Mouse (Mus musculus): Measurements from ENCODE around the gene Tulp4.

Tulp4 gene

DNA sequence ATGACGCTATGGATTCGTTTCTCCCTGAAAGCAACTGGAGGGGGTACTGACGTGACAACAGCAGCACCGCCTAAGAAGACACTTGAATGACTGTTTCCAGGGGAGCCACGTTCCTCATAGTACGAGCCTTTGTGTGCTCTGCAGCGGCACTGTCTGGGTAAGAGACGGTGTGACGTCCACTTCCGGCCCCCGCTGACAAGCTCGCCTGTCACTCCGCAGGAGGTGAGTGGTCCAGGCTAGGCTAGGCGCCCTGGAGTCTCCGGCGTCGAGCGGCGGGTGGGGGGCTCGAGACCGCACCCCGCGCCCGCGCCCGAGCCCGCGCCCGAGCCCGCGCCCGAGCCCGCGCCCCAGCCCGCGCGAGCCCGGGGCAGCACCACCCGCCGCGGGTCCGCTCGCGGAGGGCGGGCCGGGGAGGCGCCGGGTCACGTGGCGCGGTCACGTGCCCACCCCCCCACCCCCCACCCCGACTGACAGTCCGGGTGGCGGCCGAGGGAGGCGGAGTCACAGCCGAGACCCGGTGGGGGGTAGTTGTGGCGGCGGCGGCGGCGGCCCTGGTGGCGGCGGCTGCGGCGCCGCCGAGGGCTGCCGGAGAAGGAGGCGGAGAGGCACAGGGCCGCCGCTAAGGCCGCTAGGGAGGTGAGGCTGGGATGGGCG, at the start of gene Tulp4:
TSS of gene Tulp4 (plus strand) at position 77 of the 654 bp plus-strand sequence.
- DNase-seq: peak; percentile 92

DNA sequence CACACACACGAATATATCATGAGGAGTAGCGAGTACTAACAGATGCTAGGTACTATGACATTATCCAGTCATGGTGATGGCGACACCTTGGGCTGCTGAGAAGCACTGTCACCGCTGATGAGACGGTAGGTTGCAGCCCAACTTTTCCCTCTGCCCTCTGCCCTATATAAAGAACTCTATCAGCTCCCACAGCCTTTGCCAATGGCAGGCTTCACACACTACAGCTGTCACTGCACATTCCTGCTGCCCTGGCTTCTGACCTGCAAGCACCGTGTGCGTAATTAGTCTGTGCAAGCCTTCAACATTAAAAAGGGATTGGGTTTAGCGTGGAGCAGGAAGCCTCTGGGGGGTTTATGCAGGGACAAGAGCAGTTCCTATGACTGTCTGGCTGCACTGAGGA, 43.4 kb upstream of the Tulp4 start:
- DNase-seq: no peak

DNA sequence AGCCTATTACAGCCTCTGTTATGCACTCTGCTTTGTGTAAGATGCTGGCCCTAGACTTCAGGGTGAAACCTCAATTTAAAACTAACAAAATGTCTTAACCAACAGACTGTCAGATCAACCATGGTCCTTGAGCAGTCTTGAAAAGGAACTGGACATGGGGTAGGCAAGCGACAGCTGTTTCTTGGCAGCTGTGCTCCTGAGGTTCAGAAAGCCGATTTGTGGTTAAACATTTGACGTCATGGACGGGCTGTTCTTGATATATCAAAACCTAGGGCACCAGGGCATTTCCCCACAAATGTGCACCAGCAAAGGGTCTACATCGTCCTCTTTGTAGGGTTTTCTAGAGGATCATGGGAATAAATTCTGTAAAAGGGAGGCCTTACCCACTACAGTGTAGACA, 42.7 kb upstream of the Tulp4 start:
- no peak for DNase-seq

GRCm38 (mm10) chr17:6066021-6066420, 40.2 kb upstream of the Tulp4 start:
- DNase-seq: no peak

- no peak for DNase-seq
Measured at GRCm38 (mm10) chr17:6067613-6068012, 38.6 kb upstream of the Tulp4 start.

GRCm38 (mm10) chr17:6069866-6070265, 36.4 kb upstream of the Tulp4 start:
- no peak for DNase-seq

DNA sequence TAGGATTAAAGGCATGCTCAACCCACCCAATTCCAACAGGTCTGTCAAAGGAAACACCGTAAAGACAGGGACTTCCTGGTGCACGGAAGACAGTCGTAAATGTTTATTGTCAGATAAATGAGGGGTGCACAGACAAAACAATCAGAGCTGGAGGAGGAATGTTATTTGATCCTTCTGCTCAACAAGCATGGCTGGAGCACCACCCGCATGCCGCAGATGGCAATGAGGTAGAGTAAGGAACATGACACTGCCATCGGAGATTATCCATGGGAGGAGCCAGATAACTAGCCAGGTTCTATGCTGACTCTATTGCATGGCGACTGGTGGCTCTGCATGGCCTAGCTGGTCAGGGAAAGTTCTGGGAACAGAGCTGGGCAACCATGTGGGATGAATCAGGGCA, 32.8 kb upstream of the Tulp4 start:
- DNase-seq: no peak

- DNase-seq: peak; percentile 99
Measured at GRCm38 (mm10) chr17:6079287-6080122, 26.7 kb upstream of the Tulp4 start, which contains the start of the genes Serac1 and Gtf2h5. Gene Serac1, minus strand, starts transcription at chr17:6079741. Gene Gtf2h5, plus strand, starts transcription at chr17:6079786.

DNA sequence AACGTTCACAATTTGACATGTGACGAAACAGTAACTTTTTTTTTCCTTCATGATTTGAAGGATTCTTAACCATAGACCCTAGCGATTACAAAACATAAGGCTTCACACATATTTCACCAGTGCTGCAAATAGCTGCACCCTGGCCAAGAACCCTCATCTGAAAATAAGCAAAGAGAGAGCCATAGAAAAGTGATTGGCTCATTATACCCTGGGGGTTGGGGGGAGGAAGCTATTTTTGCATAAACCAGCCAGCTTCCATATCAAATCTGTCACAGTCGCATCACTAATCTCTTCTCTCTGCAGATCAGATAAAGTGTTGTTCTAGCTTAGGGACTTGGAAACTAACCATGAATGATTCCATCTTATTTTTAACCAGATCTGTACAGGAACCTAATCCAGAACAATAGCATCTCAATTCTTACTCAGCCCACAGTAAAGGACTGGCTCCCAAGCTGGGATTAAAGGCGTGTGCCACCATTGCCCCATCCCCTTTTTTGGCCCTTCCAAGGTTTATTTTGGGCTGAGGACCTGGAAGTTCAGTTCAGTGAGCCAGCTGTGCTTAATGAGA, 22.8 kb upstream of the Tulp4 start:
- DNase-seq: no peak

DNA sequence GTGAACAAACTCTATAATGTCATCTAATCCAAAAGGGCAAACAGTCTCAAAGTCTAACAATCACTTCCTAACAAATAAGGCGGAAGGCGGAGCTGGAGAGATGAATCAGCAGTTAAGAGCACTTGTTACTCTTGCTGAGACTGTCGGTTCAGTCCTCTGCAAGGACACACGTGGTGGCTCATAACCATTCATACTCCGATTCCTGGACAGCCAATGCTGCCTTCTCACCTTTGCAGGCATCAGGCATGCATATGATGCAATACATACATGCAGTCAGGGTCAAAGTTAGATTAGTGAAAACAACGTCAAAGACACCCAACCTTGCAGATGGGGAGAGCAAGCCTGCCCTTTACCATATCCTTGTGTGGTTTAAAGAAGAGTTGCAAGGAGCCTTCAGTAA, 14.6 kb upstream of the Tulp4 start:
- DNase-seq: no peak

- no peak for DNase-seq
Measured at GRCm38 (mm10) chr17:6095579-6095978, 10.7 kb upstream of the Tulp4 start.

DNA sequence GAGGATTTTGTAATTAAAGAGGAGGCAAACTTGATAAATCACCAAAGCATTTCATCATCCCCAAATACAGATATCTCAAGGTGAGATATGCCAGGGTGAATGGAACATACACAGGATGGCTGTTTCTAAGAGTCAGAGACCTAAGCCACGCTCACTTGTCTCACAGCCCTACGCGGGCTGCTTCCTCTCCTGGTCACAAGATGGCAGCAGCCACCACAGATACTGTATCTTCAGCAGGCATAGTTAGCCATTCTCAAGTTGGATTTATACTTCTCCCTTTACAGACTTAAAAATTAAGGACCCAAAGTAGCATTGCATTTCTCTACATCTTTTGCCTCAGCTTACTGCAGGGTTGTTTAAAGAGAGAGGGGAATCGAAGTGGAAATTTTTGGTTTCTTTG, 8.4 kb upstream of the Tulp4 start:
- DNase-seq: peak; percentile 66

GRCm38 (mm10) chr17:6102287-6102686, 4.0 kb upstream of the Tulp4 start:
- no peak for DNase-seq

DNA sequence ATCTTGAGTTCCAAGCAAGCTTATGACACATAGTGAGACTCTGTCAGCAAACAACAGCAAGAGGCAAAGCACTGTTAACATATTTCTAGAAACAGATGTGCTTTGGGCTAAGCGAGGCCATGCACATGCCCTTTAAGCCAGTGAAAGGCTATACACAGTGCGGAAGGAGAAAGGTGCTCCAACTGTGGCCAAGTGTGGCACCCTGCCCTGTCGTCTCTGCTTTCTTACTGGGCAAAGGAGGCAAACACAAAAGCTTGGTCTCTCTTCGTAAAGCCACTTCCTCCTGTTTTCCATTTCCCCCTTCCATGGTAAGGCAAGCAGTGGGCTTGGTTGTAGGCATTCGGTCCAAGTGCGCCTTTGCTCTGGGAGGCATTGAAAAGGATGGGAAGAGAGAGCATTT, 2.7 kb upstream of the Tulp4 start:
- DNase-seq: no peak

DNA sequence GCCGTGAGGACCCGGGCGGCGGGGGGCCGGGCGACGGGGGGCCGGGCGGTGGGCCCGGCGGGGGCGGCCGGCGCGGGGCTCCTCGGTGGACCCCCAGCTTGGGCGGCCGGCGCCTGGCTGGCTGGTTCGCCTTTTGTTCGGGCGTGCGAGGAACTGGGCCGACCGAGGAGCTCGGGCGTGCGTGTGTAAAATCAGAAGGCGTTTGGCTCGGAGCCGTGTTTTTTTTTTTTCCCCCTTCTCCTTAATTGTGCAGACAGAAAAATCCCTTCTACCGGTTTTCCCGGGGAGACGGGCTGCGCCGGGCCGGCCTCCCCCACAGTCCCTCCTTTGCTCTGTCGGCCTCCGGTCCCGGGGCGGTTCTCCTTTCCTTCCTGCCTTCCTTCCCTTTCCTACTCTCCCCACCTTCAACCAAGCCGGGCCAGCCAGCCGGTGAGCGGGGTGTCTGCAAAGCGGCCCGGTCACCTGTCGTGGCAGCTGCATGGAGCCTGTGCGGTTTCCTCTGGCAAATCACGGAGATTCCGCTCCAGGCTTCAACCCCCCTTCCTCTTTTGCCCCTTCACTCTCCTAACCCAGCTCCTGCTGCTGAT, 871 bp downstream of the Tulp4 start:
- DNase-seq: peak; percentile 74

DNA sequence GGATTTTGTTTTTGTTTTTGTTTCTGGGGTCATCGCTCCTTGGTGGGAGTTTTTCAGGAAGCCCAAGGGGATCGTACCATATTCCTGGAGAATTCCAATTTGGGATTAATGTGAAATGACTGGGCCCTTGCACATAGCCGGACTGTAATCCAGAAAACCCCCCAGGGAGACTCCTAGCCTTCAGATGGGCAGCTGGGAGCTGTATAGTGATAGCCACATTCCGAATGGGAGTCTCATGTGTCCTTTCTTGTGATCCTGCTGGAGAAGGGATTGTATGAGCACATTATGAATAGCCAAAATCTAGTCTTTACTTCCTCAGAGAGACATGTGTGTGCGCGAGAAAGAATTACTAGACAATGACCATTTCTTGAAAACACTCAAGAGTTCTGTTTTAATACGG, 1.9 kb downstream of the Tulp4 start:
- DNase-seq: no peak

DNA sequence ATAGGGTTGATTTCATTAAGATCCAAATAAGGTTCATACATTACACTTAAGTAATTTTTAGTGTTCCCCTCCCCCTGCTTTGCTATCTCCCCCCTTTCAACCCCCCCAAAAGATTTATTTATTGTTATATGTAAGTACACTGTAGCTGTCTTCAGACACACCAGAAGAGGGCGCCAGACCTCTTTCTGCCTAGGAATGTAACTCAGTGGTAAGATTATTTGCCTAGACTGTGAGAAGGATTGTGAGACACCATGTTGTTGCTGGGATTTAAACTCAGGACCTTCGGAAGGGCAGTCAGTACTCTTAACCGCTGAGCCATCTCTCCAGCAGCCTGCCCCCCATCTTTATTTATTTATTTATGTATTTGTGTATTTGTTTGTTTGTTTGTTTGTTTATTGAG, 4.7 kb downstream of the Tulp4 start:
- no peak for DNase-seq

GRCm38 (mm10) chr17:6113653-6114052, 7.4 kb downstream of the Tulp4 start:
- no peak for DNase-seq

DNA sequence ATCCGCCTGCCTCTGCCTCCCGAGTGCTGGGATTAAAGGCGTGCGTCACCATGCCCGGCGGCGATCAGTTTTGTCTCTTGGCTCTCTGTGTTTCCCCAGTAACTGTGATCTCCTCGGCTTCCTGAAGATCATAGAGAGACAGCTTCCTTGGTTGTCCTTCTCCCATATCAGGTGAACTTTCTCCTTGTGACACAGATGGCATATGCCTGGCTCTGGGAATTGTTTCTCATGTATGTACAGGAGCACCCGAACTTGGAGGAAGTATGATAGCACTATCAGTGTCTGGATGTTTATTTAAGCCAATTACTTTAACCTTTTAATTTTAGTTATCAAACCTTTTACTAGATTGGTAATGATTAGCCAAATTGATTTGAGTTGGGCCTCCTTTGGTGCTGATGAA, 8.8 kb downstream of the Tulp4 start:
- no peak for DNase-seq

DNA sequence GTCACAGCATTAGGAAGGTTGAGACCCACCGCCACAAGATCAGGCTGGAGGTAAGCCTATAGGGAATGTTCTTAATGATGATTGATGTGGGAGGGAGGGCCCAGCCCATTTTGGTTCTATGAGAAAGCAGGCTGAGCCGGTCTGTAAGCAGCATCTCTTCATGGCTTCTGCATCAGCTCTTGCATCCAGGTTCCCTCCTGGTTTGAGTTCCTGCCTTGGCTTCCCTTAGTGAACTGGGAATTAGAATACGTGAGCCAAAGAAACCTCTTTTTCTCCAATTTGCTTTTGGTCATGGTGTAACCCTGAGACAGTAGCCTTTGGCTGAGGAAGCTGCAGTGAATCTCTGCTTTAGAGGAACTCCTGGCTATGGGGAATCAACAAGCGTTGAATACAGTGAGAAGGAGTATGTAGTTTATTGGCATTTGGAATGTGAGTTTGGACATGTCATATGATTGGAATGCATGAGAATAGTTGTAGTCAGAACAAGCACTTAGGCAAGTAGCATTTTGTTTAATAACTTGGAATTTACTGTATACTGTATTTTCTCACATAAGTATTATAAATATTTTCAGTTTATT, 11.0 kb downstream of the Tulp4 start:
- no peak for DNase-seq

- DNase-seq: no peak
Measured at GRCm38 (mm10) chr17:6117917-6118316, 11.7 kb downstream of the Tulp4 start.

- DNase-seq: no peak
Measured at GRCm38 (mm10) chr17:6118861-6119260, 12.6 kb downstream of the Tulp4 start.

DNA sequence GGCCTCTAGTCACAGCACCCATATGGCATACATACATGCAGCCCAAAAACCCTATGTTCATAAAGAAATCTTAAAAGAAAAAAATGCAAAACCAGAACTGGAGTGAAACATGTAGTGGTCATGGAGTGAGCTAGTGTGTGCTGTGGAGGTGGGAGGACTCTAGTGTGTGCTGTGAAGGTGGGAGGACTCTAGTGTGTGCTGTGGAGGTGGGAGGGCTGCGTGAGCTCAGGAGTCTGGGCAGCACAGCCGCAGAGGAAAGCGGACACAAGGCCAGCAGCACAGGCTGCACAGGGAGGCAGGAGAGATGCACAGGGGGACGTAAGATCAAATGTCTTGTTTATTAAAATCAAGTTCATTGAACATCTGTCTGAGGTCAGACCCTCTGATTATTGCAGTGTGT, 17.5 kb downstream of the Tulp4 start:
- no peak for DNase-seq

Measured in kidney, postnatal 14 days (tissue).